Mouse (Mus musculus) heart, embryonic 16.5 days (tissue): Measurements from ENCODE around the gene Tlr13. TPM values are rescaled to one million over a fixed set of nuclear protein-coding genes. Genes with fewer than 3 reads are reported as not detected.
A peak's percentile ranks its signal among the peaks of the same experiment; 100 is the strongest.

Source experiments
- ATAC-seq: fragments of 200-750 bp; cut with Nextera tagmentation; replicated peaks from 2 replicates; pipeline ENCODE4 v1.8.0; 2017; ENCODE audit warnings: moderate number of reproducible peaks; ENCODE audit not compliant: insufficient read depth, low FRiP score; ENCODE audit errors: extremely low read depth
- H3K27ac ChIP-seq: fragments of 300-500 bp; sonication (generic); 2 replicates; pipeline ENCODE4 v1.5.1; 2014; ENCODE audit warnings: mild to moderate bottlenecking, low read length, control low read depth, moderate library complexity
- H3K27me3 ChIP-seq: fragments of 300-500 bp; sonication (generic); 2 replicates; pipeline ENCODE4 v1.6.1; 2014; ENCODE audit warnings: low read length, mixed read lengths; ENCODE audit not compliant: control insufficient read depth, insufficient read depth
- H3K36me3 ChIP-seq: fragments of 300-500 bp; sonication (generic); 2 replicates; pipeline ENCODE4 v1.6.1; 2014; ENCODE audit not compliant: control insufficient read depth, insufficient read depth
- H3K4me1 ChIP-seq: fragments of 300-500 bp; sonication (generic); 2 replicates; pipeline ENCODE4 v1.6.1; 2014; ENCODE audit warnings: low read length, mixed read lengths; ENCODE audit not compliant: control insufficient read depth, insufficient read depth
- H3K4me2 ChIP-seq: fragments of 300-500 bp; sonication (generic); 2 replicates; pipeline ENCODE4 v1.6.1; 2014; ENCODE audit warnings: low read depth, mild to moderate bottlenecking, control low read depth, low read length
- H3K4me3 ChIP-seq: fragments of 300-500 bp; sonication (generic); 2 replicates; pipeline ENCODE4 v1.5.1; 2014; ENCODE audit warnings: mild to moderate bottlenecking, control low read depth, low read length
- H3K9ac ChIP-seq: fragments of 300-500 bp; sonication (generic); 2 replicates; pipeline ENCODE4 v1.6.1; 2014; ENCODE audit warnings: low read length, control low read depth
- H3K9me3 ChIP-seq: fragments of 300-500 bp; sonication (generic); replicated peaks from 2 replicates; pipeline ENCODE4 v1.6.1; 2016; ENCODE audit warnings: low read length; ENCODE audit not compliant: control insufficient read depth
- WGBS: fragments of 180-500 bp; shearing (Covaris S2); extraction: QIAGEN DNeasy Blood & Tissue Kit; methylation state at CpG from one replicate; pipeline ENCODE4 v1.1.7; 2014; 5-methylcytosine and 5-hydroxymethylcytosine counted together
- polyA plus RNA-seq: library from polyadenylated mRNA; unstranded; fragments of >200 nt; fragmentation: Nextera tagmentation; extraction: Ambion mirVana; gene quantifications from 2 replicates; pipeline ENCODE4 v1.2.1, GENCODE M21; 2015

The Tlr13 gene
- polyA plus RNA-seq, 1 experiment from 2014 or later, result 0.84 TPM

DNA sequence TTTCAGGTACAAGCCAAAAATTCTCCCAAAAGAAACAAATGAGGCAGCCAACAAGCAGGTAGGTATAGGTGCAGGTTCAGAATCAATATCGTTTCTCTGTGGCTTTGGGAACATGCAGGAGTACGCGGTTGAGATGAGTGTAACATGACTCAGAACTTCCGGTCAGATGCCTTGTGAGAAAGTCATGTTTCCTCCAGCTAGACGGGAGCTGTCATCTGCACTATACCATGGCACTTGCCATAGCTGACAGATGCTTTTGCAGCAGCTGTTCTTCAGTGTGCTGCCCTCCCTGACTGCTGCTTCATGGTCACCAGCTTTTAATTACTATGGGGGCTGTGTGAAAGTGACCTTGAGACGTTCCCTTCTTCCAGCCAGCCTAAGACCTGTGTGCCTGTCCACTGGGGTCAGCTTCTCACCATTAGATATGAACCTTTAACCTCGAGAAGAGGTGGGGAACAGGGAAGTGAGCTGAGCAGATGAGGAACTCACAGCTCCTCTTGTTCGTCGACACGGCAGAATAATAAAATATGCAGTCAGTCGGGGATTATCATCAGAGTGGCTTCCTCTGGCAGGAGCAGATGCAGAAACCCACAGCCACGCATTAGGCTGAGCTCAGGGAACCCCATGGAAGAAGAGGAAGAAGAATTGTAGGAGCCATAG lies 7.0 kb upstream of the Tlr13 start:
- peak overlapping the region; percentile 3; the same call in 1 of the 2 replicates for H3K4me3 ChIP-seq
- H3K9me3 ChIP-seq, result no peaks in the 10 kb centered on the region
- H3K4me2 ChIP-seq, result peak overlapping the region; percentile 42
- peak; percentile 49; the same call in 1 of the 2 replicates for ATAC-seq
- no peak overlapping the region for H3K9ac ChIP-seq
- H3K4me1 ChIP-seq, result no peaks in the 10 kb centered on the region
- H3K27me3 ChIP-seq, result no peaks in the 10 kb centered on the region
- H3K36me3 ChIP-seq, result no peaks in the 10 kb centered on the region
- H3K27ac ChIP-seq, result peak overlapping the region; percentile 14; the same call in 1 of the 2 replicates
- WGBS, result 33% methylated on average over 12 of the region's 12 CpGs

GRCm38 (mm10) chrX:106139309-106140070 lies 3.5 kb upstream of the Tlr13 start:
- Histone ChIP-seq H3K4me1 (no peaks in the 10 kb centered on the region), H3K36me3 (no peaks in the 10 kb centered on the region), H3K27me3 (no peaks in the 10 kb centered on the region), H3K27ac (no peak overlapping the region), H3K9ac (no peak overlapping the region), H3K4me2 (no peak overlapping the region), H3K9me3 (no peaks in the 10 kb centered on the region), H3K4me3 (no peak overlapping the region)
- no peak for ATAC-seq
- 71% methylated on average over 13 of the region's 13 CpGs for WGBS

GRCm38 (mm10) chrX:106148185-106148584 lies 5.2 kb downstream of the Tlr13 start:
- H3K36me3 ChIP-seq, result no peaks in the 10 kb centered on the region
- H3K27ac ChIP-seq, result no peak overlapping the region
- H3K9me3 ChIP-seq, result no peaks in the 10 kb centered on the region
- no peak for ATAC-seq
- no peak overlapping the region for H3K9ac ChIP-seq
- H3K4me3 ChIP-seq, result no peak overlapping the region
- no peak overlapping the region for H3K4me2 ChIP-seq
- no peaks in the 10 kb centered on the region for H3K4me1 ChIP-seq
- no peaks in the 10 kb centered on the region for H3K27me3 ChIP-seq
- WGBS, result 85% methylated on average over 1 of the region's 1 CpGs

DNA sequence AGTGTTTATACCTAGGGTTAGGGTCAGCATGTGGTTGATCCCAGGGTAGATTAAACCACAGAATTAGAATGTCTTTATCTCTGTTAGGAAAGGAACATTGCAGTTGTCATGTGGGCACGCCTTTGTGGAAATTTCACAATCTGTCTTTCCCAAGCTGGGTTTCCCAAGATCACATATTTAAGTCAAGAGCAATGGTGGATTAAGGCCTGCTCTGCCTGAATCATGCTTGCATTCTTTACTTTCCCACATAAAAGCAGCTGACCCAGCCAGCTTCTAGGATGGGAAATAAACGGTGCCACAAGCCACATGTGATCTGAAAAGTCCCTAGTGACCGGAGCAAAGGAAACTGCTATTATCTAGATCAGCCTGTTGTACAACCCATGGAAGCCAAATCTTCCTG lies 6.5 kb downstream of the Tlr13 start:
- no peaks in the 10 kb centered on the region for H3K36me3 ChIP-seq
- no peak overlapping the region for H3K9ac ChIP-seq
- ATAC-seq, result no peak
- no peaks in the 10 kb centered on the region for H3K27me3 ChIP-seq
- H3K27ac ChIP-seq, result no peak overlapping the region
- no peaks in the 10 kb centered on the region for H3K4me1 ChIP-seq
- no peak overlapping the region for H3K4me2 ChIP-seq
- H3K9me3 ChIP-seq, result no peaks in the 10 kb centered on the region
- WGBS, result 67% methylated on average over 3 of the region's 3 CpGs
- no peak overlapping the region for H3K4me3 ChIP-seq

GRCm38 (mm10) chrX:106154180-106154586 lies 11.2 kb downstream of the Tlr13 start:
- Histone ChIP-seq H3K4me1 (no peaks in the 10 kb centered on the region), H3K9me3 (no peaks in the 10 kb centered on the region), H3K27ac (no peak overlapping the region), H3K36me3 (no peaks in the 10 kb centered on the region), H3K9ac (no peak overlapping the region), H3K4me2 (no peak overlapping the region), H3K27me3 (no peaks in the 10 kb centered on the region), H3K4me3 (no peak overlapping the region)
- ATAC-seq, result no peak

GRCm38 (mm10) chrX:106155892-106156291 lies 12.9 kb downstream of the Tlr13 start:
- Histone ChIP-seq H3K27ac (no peak overlapping the region), H3K27me3 (no peaks in the 10 kb centered on the region), H3K9me3 (no peaks in the 10 kb centered on the region), H3K4me3 (no peak overlapping the region), H3K4me1 (no peaks in the 10 kb centered on the region), H3K36me3 (no peaks in the 10 kb centered on the region), H3K9ac (no peak overlapping the region), H3K4me2 (no peak overlapping the region)
- 73% methylated on average over 4 of the region's 4 CpGs for WGBS
- no peak for ATAC-seq

DNA sequence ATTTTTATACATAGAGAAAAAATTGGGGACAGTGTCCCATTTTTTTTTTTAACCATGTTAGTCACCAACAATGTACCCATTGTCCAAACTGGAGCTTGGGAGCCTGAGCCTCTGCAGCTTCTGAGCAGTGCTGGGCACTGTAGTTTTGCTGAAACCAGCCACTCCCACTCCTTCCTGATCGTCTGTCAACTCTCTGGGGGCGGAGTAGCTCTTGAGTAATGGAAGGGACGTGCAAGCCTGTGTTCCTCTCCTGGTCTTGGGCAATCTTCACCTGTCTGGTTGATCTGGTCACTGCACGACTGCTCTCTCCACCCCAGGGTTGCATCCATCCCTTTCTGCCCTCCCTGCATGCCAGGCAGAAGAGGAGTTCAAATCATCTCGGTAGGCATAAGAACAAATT lies 21.0 kb downstream of the Tlr13 start:
- 33% methylated on average over 5 of the region's 5 CpGs for WGBS
- ATAC-seq, result no peak

DNA sequence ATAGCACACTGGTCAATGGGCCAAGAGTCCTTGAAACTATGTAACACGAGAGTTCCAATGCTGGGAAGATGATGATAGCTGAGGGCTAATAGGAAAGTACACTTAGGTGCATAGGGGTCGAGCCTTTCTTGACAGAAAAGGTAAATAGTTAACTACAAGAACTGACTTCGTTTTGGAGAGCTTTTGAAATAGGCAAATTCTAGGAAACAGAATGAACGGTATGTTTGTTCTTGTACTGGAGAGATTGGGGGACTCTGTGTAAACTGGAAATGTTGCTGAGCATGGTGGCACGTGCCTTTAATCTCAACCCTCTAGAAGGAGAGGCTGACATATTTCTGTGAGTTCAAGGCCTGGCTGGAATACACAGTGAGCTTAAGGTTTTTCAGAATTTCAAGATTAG lies 21.6 kb downstream of the Tlr13 start:
- H3K4me2 ChIP-seq, result no peak overlapping the region
- H3K4me3 ChIP-seq, result no peak overlapping the region
- no peaks in the 10 kb centered on the region for H3K9me3 ChIP-seq
- no peaks in the 10 kb centered on the region for H3K4me1 ChIP-seq
- no peak overlapping the region for H3K9ac ChIP-seq
- no peaks in the 10 kb centered on the region for H3K36me3 ChIP-seq
- no peaks in the 10 kb centered on the region for H3K27me3 ChIP-seq
- no peak for ATAC-seq
- 63% methylated on average over 5 of the region's 5 CpGs for WGBS
- no peak overlapping the region for H3K27ac ChIP-seq

More for the DNA sequence above, 21.0 kb downstream of the Tlr13 start:
- Histone ChIP-seq H3K27me3 (no peaks in the 10 kb centered on the region), H3K27ac (no peak overlapping the region), H3K9me3 (no peaks in the 10 kb centered on the region), H3K9ac (no peak overlapping the region), H3K4me1 (no peaks in the 10 kb centered on the region), H3K4me2 (no peak overlapping the region), H3K4me3 (no peak overlapping the region), H3K36me3 (no peaks in the 10 kb centered on the region)

GRCm38 (mm10) chrX:106165089-106165488 lies 22.1 kb downstream of the Tlr13 start:
- Histone ChIP-seq H3K36me3 (no peaks in the 10 kb centered on the region), H3K9me3 (no peaks in the 10 kb centered on the region), H3K27ac (no peak overlapping the region), H3K27me3 (no peaks in the 10 kb centered on the region), H3K9ac (no peak overlapping the region), H3K4me3 (no peak overlapping the region), H3K4me2 (no peak overlapping the region), H3K4me1 (no peaks in the 10 kb centered on the region)
- ATAC-seq, result no peak
- 83% methylated on average over 1 of the region's 1 CpGs for WGBS
